Mouse (Mus musculus): ENCODE measurements around the gene P2ry12. TPM values are rescaled to one million over a fixed set of nuclear protein-coding genes. Genes with fewer than 3 reads are reported as not detected.

Gene P2ry12
- total and polyA plus RNA-seq, 2 experiments from 2014 or later: 0.98 TPM; not detected in 1

DNA sequence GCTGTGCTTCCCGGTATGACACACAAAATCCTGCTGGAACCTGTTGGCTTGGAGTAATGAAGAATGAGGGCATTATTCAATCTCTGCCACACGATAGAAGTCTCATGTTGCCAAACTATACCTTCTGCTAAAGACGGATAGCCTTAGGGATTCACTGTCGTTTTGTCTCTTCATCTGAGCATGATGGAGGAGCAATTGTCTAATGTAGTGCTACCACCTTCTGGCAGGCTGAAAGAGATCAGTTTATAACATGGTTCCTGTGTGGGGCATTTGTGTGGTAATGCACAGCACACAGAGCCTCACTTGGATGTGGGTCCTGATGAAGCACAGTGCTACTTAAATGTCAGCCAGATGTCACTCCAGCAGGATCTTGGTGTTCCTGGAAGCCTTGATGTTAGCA, 93.5 kb downstream of the P2ry12 start:
- Histone ChIP-seq H3K27ac (ENCODE audit: low read depth) (no peak overlapping the region), H3K4me2 (ENCODE audit: low read depth, low read length) (no peak overlapping the region), H3K9me3 (replicated peaks; ENCODE audit: control insufficient read depth, low read length) (no peaks in the 10 kb centered on the region), H3K4me3 (ENCODE audit: low read depth, low read length) (no peak overlapping the region), H3K9ac (replicated peaks; ENCODE audit: low read depth, low read length) (no peak overlapping the region), H3K27me3 (ENCODE audit: control insufficient read depth, insufficient read depth, low read length) (no peaks in the 10 kb centered on the region), H3K36me3 (replicated peaks; ENCODE audit: control insufficient read depth, insufficient read depth, low read length) (no peaks in the 10 kb centered on the region), H3K4me1 (ENCODE audit: control insufficient read depth, insufficient read depth) (peaks cover 7% of the 10 kb centered on the region; the same call in 1 of the 2 replicates)
- DNase-seq (ENCODE audit: low spot score): no peak
- no peak for ATAC-seq (ENCODE audit: insufficient read depth, low read depth)
- no peak for TF ChIP-seq EP300 (IDR thresholded peaks at IDR 0.05; ENCODE audit: low read depth)
- peak; percentile 29 for TF ChIP-seq CTCF (IDR thresholded peaks at IDR 0.05; ENCODE audit: low read depth)
- WGBS: 74% methylated on average over 4 of the region's 4 CpGs

DNA sequence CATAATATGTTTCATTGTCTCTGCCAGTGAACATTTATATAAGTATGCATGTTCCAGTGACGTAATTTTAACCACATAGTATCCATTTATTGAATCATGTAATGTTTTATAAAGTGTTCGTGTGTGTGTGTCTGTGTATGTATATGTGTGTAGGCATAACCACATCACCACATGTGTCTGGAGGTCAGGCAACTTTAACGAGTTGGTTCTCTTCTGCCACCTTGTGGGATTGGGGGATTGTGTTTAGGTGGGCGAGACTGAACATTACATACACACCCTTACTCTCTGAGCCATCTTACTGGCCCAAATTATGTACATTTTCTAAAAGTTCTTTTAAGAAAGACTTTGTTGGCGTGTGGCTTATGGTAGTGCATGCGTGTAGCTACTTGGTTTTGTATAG, 94.2 kb downstream of the P2ry12 start:
- H3K27ac ChIP-seq (ENCODE audit: low read depth): no peak overlapping the region
- no peak overlapping the region for H3K4me2 ChIP-seq (ENCODE audit: low read depth, low read length)
- H3K27me3 ChIP-seq (ENCODE audit: control insufficient read depth, insufficient read depth, low read length): no peaks in the 10 kb centered on the region
- peaks cover 7% of the 10 kb centered on the region; the same call in 1 of the 2 replicates for H3K4me1 ChIP-seq (ENCODE audit: control insufficient read depth, insufficient read depth)
- 82% methylated on average over 6 of the region's 6 CpGs for WGBS
- ATAC-seq (ENCODE audit: insufficient read depth, low read depth) (no peak), DNase-seq (ENCODE audit: low spot score) (no peak)
- TF ChIP-seq EP300 (IDR thresholded peaks at IDR 0.05; ENCODE audit: low read depth) (no peak), CTCF (IDR thresholded peaks at IDR 0.05; ENCODE audit: low read depth) (peak; percentile 34)
- H3K9me3 ChIP-seq (replicated peaks; ENCODE audit: control insufficient read depth, low read length): no peaks in the 10 kb centered on the region
- H3K4me3 ChIP-seq (ENCODE audit: low read depth, low read length): no peak overlapping the region
- H3K9ac ChIP-seq (replicated peaks; ENCODE audit: low read depth, low read length): no peak overlapping the region
- no peaks in the 10 kb centered on the region for H3K36me3 ChIP-seq (replicated peaks; ENCODE audit: control insufficient read depth, insufficient read depth, low read length)

DNA sequence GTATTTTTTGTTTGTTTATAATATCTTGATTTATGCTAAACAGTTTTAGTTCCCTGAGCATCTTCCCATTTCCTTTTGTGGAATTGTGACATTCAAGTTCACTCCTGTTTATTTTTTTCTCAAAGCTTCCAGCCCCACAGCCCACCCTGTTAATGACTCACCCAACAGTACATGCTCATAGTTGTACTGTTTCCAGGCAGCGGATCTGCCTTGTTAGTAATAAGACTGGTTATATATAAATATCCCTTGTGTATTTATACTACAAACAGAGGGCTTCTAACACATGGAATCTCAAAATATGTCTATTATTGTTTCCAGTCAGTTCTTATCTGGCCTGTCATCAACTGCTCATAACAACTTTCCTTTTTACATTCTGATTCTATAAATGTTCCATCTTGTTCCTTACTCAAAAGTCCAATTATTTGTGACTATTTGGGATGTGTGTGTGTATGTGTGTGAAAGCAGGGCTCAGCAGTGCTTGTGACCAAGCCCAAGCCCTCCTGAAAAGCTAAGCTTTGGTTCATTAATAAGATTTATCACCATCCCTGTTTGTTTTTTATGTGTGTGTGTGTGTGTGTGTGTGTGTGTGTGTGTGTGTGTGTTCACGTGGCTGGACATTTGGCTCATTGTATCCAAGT, 95.1 kb downstream of the P2ry12 start:
- TF ChIP-seq CTCF (IDR thresholded peaks at IDR 0.05; ENCODE audit: low read depth): no peak
- no peak for TF ChIP-seq EP300 (IDR thresholded peaks at IDR 0.05; ENCODE audit: low read depth)
- H3K27me3 ChIP-seq (ENCODE audit: control insufficient read depth, insufficient read depth, low read length): no peaks in the 10 kb centered on the region
- peaks cover 7% of the 10 kb centered on the region; the same call in 1 of the 2 replicates for H3K4me1 ChIP-seq (ENCODE audit: control insufficient read depth, insufficient read depth)
- H3K4me3 ChIP-seq (ENCODE audit: low read depth, low read length): no peak overlapping the region
- no peaks in the 10 kb centered on the region for H3K9me3 ChIP-seq (replicated peaks; ENCODE audit: control insufficient read depth, low read length)
- DNase-seq (ENCODE audit: low spot score) (no peak), ATAC-seq (ENCODE audit: insufficient read depth, low read depth) (no peak)
- no peaks in the 10 kb centered on the region for H3K36me3 ChIP-seq (replicated peaks; ENCODE audit: control insufficient read depth, insufficient read depth, low read length)
- WGBS: 73% methylated on average over 2 of the region's 2 CpGs
- H3K9ac ChIP-seq (replicated peaks; ENCODE audit: low read depth, low read length): no peak overlapping the region
- H3K27ac ChIP-seq (ENCODE audit: low read depth): peak overlapping the region; percentile 9; the same call in 1 of the 2 replicates
- H3K4me2 ChIP-seq (ENCODE audit: low read depth, low read length): no peak overlapping the region

Other genes starting within 250 kb of the P2ry12 start
- 0.31 TPM in 1 of 2 replicates, not detected in the other for gene Gpr171, start 161.1 kb downstream of the P2ry12 start, total RNA-seq (2014; rRNA removed; ENCODE audit: low replicate concordance)
- 0.29 and 0.33 TPM in 2 replicates for gene Gpr171, start 161.1 kb downstream of the P2ry12 start, polyA plus RNA-seq (2015; fragmentation: Nextera tagmentation; extraction: Ambion mirVana)
- gene P2ry14, start 109.3 kb downstream of the P2ry12 start, total RNA-seq (2014; rRNA removed; ENCODE audit: low replicate concordance): 0.81 and 3.7 TPM in 2 replicates
- gene P2ry14, start 109.3 kb downstream of the P2ry12 start, polyA plus RNA-seq (2015; fragmentation: Nextera tagmentation; extraction: Ambion mirVana): 1.6 and 1.8 TPM in 2 replicates
- not detected in 2 replicates for gene Gpr87, start 67.8 kb downstream of the P2ry12 start, total RNA-seq (2014; rRNA removed; ENCODE audit: low replicate concordance)
- gene Gpr87, start 67.8 kb downstream of the P2ry12 start, polyA plus RNA-seq (2015; fragmentation: Nextera tagmentation; extraction: Ambion mirVana): not detected in 2 replicates
- gene P2ry13, start 52.0 kb downstream of the P2ry12 start, total RNA-seq (2014; rRNA removed; ENCODE audit: low replicate concordance): not detected in 2 replicates
- gene P2ry13, start 52.0 kb downstream of the P2ry12 start, polyA plus RNA-seq (2015; fragmentation: Nextera tagmentation; extraction: Ambion mirVana): 0.53 and 0.70 TPM in 2 replicates
- gene Igsf10, start 81.5 kb upstream of the P2ry12 start, total RNA-seq (2014; rRNA removed; ENCODE audit: low replicate concordance): 2.3 and 4.0 TPM in 2 replicates
- 1.2 and 1.8 TPM in 2 replicates for gene Igsf10, start 81.5 kb upstream of the P2ry12 start, polyA plus RNA-seq (2015; fragmentation: Nextera tagmentation; extraction: Ambion mirVana)